Mouse (Mus musculus) thymus, postnatal 36 days (tissue): ENCODE results near the gene Plpp7.

Experiments
- DNase-seq, 2 experiments: peaks; one replicate each; pipeline ENCODE4 v3.0.0; 2022; ENCODE audit warnings: mixed read lengths in 2 of 2

Plpp7 gene

GRCm38 (mm10) chr2:32095351-32096121 is at the start of gene Plpp7:
Gene Plpp7 (plus strand): TSS chr2:32095528.
- no peak for DNase-seq

- DNase-seq = peak; percentile 59 to 73
Observed at GRCm38 (mm10) chr2:32046009-32046408, 49.3 kb upstream of the Plpp7 start.

- DNase-seq = peak; percentile 82 to 90
Observed at GRCm38 (mm10) chr2:32047323-32047722, 48.0 kb upstream of the Plpp7 start.

GRCm38 (mm10) chr2:32051791-32052190 is 43.5 kb upstream of the Plpp7 start:
- DNase-seq = peak; percentile 60 to 73

GRCm38 (mm10) chr2:32052418-32052817 is 42.9 kb upstream of the Plpp7 start:
- peak; percentile 45 to 72 for DNase-seq

GRCm38 (mm10) chr2:32055357-32055965 is 39.9 kb upstream of the Plpp7 start:
- DNase-seq = peak; percentile 52 to 55

GRCm38 (mm10) chr2:32056524-32056923 is 38.8 kb upstream of the Plpp7 start:
- DNase-seq = no peak

GRCm38 (mm10) chr2:32057360-32057759 is 38.0 kb upstream of the Plpp7 start:
- peak; percentile 59 to 75 for DNase-seq

- peak in 1 of 2 experiments; percentile 35 for DNase-seq
Observed at GRCm38 (mm10) chr2:32057794-32058193, 37.5 kb upstream of the Plpp7 start.

- DNase-seq = peak; percentile 53 to 69
Observed at GRCm38 (mm10) chr2:32058241-32058640, 37.1 kb upstream of the Plpp7 start.

- peak in 1 of 2 experiments; percentile 30 for DNase-seq
Observed at GRCm38 (mm10) chr2:32058716-32059115, 36.6 kb upstream of the Plpp7 start.

GRCm38 (mm10) chr2:32059613-32060012 is 35.7 kb upstream of the Plpp7 start:
- DNase-seq = peak in 1 of 2 experiments; percentile 19

GRCm38 (mm10) chr2:32060228-32060805 is 35.0 kb upstream of the Plpp7 start:
- peak; percentile 22 to 59 for DNase-seq

GRCm38 (mm10) chr2:32061189-32061588 is 34.1 kb upstream of the Plpp7 start:
- DNase-seq = peak; percentile 51 to 65

- DNase-seq = peak; percentile 77 to 78
Observed at GRCm38 (mm10) chr2:32061722-32062505, 33.4 kb upstream of the Plpp7 start.

GRCm38 (mm10) chr2:32062626-32063410 is 32.5 kb upstream of the Plpp7 start:
- DNase-seq = peak; percentile 80 to 85

- DNase-seq = peak; percentile 39 to 46
Observed at GRCm38 (mm10) chr2:32063451-32064151, 31.7 kb upstream of the Plpp7 start.

GRCm38 (mm10) chr2:32064913-32065312 is 30.4 kb upstream of the Plpp7 start:
- peak in 1 of 2 experiments; percentile 85 for DNase-seq

GRCm38 (mm10) chr2:32065371-32065791 is 29.9 kb upstream of the Plpp7 start:
- DNase-seq = peak; percentile 77 to 83

GRCm38 (mm10) chr2:32066005-32066404 is 29.3 kb upstream of the Plpp7 start:
- DNase-seq = peak in 1 of 2 experiments; percentile 49
